Mouse (Mus musculus): ENCODE data around the gene Btbd11.

GRCm38 (mm10) chr10:85517223-85518110 lies 130.9 kb downstream of the Btbd11 start:
- TF ChIP-seq CTCF (IDR thresholded peaks at IDR 0.05; ENCODE audit: extremely low read depth, insufficient read depth, low read length) (no peak), POLR2A (IDR thresholded peaks at IDR 0.05; ENCODE audit: extremely low read depth, insufficient read depth, low read length) (no peak)

All from cortical plate, adult 2 months (tissue).